Mouse (Mus musculus): ENCODE data around the gene Astl.
"Not testable (repeated sequence)": the region's sequence is repeated elsewhere in the genome, so short reads cannot be mapped to it uniquely, and the experiment has no call there.

Gene Astl

DNA sequence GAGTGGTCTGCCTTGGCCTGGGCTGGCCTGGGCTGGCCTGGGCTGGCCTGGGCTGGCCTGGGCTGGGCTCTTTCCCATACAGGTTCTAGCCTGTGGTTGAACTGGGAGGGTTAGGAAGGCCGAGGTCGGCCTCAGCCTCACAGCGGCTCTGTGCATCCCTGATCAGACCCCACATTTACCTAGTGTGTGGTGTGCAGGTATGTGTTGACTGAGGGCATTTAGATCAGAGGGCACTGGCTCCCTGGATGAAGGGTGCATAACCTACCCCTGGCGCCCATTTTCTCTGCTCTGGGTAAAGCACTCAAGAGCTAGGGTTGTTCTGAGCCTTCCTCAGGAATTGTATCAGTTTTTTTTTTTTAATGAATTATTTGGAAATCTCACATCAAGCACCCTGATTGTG, at the start of gene Astl:
TSS of gene Astl (plus strand) at position 224 of the 400 bp plus-strand sequence.
- DNase-seq: no peak

DNA sequence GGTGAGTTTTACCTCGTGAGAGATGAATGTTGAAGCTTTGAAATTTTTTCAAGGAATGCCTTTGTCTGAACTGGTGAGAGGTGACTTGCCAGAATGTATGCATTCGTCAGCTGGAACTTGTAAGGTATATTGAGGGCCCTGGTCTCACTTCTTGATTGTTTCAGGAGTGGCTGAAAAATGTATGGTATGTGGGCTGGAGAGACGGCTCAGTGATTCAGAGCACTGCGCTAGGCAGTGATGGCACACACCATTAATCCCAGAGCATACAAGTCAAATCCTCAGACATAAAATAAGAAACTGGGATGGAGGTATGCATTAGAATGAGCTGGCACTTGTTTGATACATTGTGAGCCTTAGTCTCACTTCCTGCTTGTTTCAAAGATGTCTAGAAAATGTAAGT, 46.2 kb upstream of the Astl start:
- DNase-seq: no peak

DNA sequence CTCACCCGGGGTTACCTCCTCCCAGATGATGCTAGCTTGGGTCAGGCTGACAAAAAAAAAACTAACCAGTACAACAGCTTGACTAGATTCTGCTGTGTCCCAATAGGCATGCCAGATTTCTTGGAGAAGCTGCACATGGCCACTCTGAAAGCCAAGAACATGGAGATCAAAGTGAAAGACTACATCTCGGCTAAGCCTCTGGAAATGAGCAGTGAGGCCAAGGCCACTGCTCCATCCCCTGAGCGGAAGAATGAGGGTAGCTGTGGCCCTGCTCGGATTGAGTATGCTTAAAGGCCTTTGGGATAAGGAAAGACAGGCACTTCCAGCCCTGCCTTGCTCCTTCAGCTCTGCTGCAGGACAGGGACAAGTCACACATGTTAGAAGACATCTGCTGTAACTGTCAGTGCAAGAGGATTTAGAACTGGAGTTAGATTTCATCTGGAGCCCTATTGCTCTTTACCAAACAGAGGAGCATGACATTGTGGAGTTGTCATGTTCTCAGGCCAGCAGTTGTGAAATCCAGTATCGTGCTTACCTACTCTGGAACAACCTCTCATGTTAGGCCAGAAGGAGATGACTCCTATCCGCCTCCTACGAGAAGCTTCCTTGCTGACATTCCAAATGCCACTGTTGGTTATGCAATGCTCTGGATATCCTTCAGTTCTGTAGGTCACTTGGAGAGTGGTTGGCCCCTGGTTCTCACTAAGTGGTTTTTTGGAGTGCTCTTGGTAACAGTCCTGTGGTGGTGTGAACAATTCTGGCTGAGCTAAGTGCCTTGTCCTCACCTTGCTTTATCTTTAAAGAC, 41.2 kb upstream of the Astl start:
- DNase-seq: no peak

- DNase-seq: no peak
Measured at GRCm38 (mm10) chr2:127298056-127298455, 40.4 kb upstream of the Astl start.

DNA sequence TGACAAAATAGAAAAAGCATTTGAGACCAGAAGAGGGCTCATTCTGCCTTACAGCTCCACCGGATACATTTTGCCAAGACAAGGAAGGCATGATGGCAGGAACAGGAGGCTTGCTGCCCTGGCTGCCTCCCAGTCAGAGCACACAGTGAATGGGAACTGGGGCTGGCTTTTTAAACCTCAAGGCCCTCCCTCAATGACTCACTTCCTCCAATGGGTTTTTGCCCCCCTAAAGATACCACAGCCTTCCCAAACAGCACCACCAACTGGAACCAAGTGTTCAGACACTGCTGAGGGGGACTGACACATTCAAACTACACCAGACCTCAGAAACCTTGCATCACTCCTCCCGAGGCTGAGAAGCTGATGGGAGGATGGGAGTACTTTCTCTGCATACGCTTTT, 37.7 kb upstream of the Astl start:
- DNase-seq: no peak

- DNase-seq: no peak
Measured at GRCm38 (mm10) chr2:127301883-127302282, 36.6 kb upstream of the Astl start.

- DNase-seq: not testable (repeated sequence)
Measured at GRCm38 (mm10) chr2:127304192-127304591, 34.2 kb upstream of the Astl start.

DNA sequence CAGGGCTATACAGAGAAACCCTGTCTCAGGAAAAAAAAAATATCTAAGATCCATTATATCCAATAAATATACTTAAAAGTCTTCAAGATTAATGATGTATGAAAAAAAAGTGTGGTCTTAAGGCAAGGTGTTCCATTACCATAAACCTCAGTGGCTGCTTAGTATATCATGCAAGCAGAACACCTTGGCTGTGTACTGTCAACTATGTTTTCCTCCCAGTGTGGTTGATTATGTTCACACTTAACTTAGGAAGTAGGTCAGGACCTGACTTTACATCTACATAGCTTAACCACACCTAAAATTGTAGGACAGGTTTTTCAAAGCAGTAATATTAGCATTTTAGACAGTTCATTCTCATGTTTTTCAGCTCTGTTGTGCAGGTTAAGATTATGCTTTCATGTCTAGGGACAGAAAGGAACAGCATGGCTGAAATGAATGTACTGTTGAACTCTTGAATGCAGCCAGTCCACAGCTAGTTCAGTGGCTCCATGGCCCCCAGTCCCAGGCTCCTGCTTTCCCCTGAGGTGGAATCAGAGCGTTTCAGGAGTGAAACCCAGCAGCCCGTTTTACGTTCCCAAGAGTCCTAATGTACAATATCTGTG, 33.7 kb upstream of the Astl start:
- DNase-seq: no peak

- no peak for DNase-seq
Measured at GRCm38 (mm10) chr2:127306123-127306522, 32.3 kb upstream of the Astl start.

DNA sequence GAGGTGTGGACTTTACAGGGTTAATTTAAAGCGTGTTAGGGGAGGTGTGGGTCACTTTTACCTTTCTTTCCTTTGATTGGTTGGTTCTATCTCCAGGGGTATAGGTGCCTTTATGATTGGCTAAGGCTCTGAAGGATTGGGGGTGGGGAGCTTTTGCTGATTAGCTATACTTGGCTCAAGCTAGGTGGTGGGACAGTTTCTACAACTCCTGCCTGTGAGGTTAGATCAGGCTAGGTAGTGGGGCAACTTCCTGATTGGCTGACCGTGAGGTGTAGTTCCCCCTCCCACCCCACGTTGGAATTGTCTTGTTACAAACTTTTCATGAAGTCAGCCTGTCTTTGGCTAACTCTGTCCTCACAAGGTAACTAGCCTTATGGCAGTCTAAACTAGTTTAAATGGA, 31.3 kb upstream of the Astl start:
- no peak for DNase-seq

GRCm38 (mm10) chr2:127308660-127309059, 29.8 kb upstream of the Astl start:
- DNase-seq: no peak

DNA sequence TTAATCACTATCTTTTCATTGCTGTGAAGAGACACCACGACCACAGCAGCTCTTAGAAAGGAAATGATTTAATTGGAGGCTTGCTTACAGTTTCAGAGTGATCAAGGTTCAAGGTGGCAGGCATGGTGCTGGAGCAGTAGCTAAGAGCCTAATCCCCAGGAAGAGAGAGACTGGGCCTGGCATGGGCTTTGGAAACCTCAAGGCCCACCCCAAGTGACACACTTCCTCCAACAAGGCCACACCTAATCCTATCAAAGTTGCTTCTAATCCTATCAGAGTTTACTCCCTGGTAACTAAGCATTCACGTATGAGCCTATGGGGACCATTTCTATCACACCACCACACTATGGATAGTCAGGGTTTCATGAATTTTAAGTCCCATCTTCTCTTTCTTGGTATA, 28.2 kb upstream of the Astl start:
- DNase-seq: no peak

GRCm38 (mm10) chr2:127310685-127311084, 27.8 kb upstream of the Astl start:
- no peak for DNase-seq

DNA sequence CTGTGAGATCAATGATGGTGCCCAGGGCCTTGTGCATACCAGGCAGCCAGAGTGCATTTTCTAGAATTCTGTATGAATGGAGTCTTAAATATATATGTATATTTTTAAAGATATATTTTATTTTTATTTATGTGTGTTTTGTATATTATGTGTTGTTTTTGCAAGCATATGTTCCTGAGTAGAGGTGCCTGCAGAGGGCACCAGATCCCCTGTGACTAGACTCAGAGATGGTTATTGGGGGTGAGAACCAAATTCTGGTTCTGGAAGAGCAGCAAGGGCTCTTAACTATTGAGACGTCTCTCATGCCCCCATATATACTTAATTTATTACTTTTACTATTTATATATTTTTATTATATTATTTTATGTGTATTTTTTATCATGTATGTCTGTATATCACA, 27.2 kb upstream of the Astl start:
- DNase-seq: no peak

- DNase-seq: no peak
Measured at GRCm38 (mm10) chr2:127312801-127313200, 25.6 kb upstream of the Astl start.

DNA sequence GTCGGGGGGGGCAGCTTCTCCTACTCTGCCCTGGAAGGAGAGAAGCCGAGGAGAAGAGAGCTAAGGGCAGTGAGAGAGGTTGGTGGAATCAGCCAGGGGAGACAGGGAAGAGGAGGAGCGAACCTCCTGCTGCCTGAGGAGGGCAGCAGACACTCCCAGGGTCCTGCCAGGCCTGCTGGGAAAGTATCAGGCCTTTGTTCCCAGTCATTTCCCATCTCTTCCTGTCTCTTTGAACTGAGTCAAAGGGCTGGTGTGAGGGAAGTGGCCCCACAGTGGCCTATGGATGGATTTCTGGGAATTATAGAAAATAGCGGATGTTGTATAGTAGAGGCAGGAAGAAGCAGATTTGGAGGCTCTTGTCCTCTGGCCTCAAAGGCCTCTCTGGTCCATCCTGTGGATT, 24.6 kb upstream of the Astl start:
- no peak for DNase-seq

GRCm38 (mm10) chr2:127314467-127315154, 23.8 kb upstream of the Astl start:
- peak; percentile 61 to 77 for DNase-seq

- no peak for DNase-seq
Measured at GRCm38 (mm10) chr2:127315155-127315470, 23.3 kb upstream of the Astl start.

- no peak for DNase-seq
Measured at GRCm38 (mm10) chr2:127316431-127316830, 22.0 kb upstream of the Astl start.

DNA sequence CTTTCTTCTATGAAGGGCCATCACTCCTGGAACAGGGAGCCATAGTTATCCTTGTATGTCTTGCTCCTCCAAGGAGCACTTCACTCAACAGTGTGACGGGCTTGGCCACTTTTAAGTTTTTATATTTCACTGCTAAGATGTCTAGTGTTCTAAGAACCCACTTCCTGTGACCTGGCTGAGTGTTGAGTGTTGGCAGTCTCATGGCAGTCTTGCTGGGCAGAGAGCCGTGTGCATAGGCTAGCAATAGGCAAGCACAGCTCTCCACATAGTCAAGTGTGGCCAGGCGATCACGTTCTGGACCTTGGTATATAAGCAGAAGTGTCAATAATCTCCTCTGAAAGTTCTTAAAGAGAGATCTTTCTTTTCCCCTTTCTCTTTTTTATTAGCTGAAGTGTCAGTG, 20.3 kb upstream of the Astl start:
- DNase-seq: no peak

- no peak for DNase-seq
Measured at GRCm38 (mm10) chr2:127319071-127319470, 19.4 kb upstream of the Astl start.

DNA sequence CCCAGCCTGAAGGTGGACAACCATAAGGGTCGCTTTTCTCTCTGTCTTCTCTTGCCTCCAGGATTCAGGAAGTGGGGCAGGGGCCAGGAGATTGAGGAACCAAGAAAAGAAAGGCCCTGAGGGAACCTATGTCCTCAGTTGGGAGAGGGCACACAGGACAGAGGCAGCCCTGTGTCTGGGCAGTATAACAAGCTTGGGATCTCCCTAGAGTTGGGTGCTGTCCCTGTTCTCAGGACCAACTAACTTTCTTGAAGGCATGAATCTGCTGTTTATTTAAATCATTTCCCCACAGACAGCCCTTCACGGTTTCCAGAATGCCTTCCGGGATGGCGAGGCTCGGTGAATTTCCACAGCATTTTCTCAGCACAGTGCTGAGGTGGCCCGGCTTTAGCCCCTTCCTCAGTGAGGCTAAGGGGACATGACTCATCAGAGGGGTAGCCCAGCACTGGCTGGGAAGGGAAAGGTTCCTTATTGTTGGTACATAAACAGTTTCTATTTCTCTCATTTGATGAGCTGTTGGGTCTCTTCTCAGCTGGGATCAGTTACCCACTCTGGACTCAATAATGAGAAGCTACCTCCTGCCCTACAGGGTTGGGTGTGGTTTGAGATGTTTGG, 15.7 kb upstream of the Astl start:
- DNase-seq: peak in 1 of 2 experiments; percentile 4

DNA sequence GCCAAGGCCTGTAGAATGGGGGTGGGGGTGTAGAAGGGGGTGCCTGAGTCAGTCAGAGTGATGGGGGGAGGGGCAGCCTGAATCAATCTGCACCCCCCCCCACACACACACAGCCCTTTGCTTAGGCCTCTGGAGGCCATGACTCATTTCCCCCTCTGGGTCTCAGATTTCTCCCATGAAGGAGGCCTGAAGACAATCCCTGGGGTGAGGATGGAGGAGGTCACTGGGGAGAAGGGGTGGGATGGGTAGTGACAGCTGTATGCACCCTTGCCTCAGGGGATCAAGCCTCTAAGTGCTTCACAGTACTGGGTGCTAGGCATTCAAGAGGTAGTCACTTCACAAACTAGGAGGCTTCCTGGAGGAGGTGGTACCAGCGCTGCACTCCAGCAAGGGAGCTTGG, 14.8 kb upstream of the Astl start:
- DNase-seq: peak in 1 of 2 experiments; percentile 5

- DNase-seq: no peak
Measured at GRCm38 (mm10) chr2:127324456-127324855, 14.0 kb upstream of the Astl start.
